Mouse (Mus musculus) kidney, postnatal 36 days (tissue): ENCODE data around the gene Nol3.

Experiments
- DNase-seq, 2 experiments: peaks; one replicate each; pipeline ENCODE4 v3.0.0; 2021 to 2022; ENCODE audit warnings: mixed read lengths in 2 of 2

The Nol3 gene

GRCm38 (mm10) chr8:105309142-105309847, 33.4 kb downstream of the Nol3 start:
- no peak for DNase-seq

- DNase-seq, result no peak
Observed at GRCm38 (mm10) chr8:105310118-105310517, 34.2 kb downstream of the Nol3 start.

DNA sequence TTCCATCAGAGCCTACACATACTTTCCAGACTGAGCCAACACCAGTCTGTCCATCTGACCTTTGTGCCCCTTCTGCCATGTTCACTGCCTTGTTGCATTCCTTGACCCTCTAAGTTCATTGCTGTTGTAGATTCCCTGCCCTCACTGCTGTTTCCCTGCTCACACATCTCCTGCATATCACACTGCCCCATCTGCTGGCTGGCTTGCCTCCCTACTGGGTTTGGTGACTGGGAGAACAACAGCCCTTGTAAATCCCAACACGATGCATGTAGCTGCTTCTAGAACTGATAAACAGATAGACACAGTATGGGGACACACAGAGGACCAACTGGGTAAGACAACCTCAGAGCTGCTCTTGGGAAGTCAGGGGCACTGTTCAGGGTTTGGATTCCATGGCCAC, 35.8 kb downstream of the Nol3 start:
- no peak for DNase-seq

- no peak for DNase-seq
Observed at GRCm38 (mm10) chr8:105312891-105313481, 37.0 kb downstream of the Nol3 start.

DNA sequence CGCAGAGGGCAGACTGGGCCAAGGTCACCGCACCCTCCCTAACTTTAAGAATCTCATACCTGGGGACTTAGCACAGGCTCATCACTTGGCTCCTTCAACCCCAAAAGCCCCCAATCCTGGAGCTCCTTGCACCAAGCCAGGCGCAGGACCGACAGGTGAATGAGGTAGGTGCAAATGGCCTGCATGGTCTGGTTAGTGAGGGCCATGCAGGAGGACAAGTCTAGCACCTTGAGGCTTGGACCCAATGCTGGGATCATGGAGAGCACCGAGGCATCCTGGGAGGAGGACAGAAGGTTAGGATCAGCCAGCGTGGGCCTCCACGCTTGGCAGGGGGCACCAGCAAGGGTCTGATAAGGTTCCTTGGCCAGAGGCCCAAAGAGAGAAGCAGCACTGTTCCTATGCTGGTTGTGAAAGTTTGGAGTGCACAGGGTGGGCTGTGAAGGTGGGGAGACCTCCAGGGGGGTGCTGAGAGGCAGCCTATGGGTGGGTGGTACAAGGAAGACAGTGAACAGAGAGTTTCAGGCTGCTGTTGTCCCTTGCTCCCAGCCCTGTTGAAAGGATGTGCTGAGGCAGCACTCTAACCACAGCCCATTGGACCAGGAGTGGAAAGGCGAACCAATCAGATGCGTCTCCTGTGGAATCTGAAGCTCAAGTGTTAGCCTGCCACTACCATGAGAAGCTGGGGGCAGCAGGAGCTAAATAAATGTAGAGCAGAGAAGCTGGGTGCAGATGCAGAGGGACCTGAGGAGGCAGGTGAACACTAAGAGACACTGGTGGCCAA, 37.9 kb downstream of the Nol3 start:
- DNase-seq, result no peak

GRCm38 (mm10) chr8:105315073-105315769, 39.3 kb downstream of the Nol3 start:
- no peak for DNase-seq

DNA sequence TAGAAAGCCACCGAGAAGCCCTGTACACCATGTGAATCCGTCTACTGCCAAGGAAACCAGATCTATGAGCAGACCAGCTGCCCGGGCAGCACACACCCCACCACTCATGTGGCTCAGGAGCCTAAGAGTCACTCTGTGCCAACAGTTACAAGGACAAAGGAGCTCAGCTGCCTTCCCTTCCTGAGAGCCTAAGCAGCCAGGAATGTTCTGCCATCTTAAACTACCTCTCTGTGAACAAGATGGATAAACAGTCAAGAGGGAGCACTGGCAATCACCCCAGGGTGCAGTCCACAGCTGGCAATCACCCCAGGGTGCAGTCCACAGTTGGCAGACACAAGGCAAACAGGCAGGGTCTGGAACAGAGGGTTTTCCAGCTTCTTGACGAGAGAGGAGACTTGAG, 42.0 kb downstream of the Nol3 start:
- DNase-seq, result no peak

GRCm38 (mm10) chr8:105318662-105319190, 42.8 kb downstream of the Nol3 start:
- DNase-seq, result no peak

- DNase-seq, result no peak
Observed at GRCm38 (mm10) chr8:105323183-105323582, 47.2 kb downstream of the Nol3 start.

DNA sequence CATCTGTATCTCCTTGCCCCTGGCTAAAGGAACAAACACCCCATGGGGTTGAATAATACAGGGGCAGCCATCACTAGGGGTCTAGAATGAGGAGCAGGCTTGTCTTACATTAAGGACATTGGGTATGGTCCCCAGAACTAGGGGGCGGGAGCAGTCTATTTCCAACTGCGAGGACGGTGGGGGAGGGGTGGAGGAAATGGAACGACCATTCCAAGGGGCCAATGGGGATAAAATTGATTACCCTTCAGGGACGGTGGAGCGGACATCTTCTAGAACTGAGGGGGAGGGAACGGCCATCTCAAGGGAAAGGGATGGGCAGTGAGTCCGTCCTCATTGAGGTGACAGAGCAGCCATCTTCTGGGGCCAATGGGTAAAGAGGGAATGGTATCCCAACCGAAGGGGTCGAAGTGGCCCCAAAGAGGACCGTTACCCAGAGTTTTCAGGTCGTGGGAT, 49.7 kb downstream of the Nol3 start:
- DNase-seq, result no peak

- peak; percentile 97 to 99 for DNase-seq
Observed at GRCm38 (mm10) chr8:105326141-105326672, 50.3 kb downstream of the Nol3 start, which contains the start of the genes Lrrc29 and Tmem208. Gene Lrrc29, minus strand, starts transcription at chr8:105326278. Gene Tmem208, plus strand, starts transcription at chr8:105326354.

DNA sequence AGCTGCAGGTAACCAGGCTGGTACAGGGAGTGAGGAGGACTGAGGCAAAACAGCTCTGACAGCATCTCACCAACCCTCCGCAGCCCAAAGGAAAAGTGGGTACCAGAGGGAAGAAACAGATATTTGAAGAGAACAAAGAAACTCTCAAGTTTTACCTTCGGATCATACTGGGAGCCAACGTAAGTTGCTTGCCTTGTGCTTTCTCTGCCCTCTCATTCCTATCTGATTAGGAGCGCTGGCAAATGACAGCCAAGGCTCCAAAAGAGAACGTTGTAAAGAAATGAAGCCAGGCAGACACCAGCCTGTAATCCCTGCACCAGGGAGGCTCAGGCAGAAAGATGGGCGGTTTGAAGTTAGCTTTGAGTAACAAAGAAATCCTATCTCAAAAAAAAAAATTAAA, 51.0 kb downstream of the Nol3 start:
- no peak for DNase-seq

DNA sequence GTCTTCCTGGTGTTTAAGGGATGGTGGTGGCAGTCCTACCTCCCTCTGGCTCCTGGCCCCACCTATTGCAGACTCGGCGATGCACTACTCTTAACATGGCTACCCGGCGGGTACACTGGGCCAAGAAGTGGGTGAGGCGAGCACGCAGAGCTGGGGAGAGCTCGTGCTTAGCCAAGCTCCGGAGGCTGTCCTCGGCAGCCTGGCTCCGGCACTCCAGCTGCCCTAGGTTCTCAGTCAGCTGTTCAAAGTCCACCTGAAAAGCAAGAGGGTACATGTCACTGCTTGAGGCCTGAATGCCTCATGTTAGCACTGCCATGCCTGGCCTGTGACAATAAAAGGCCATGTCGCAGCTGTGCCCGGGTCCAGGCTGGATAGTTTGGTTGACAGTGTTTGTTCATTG, 54.4 kb downstream of the Nol3 start:
- peak; percentile 41 to 54 for DNase-seq

DNA sequence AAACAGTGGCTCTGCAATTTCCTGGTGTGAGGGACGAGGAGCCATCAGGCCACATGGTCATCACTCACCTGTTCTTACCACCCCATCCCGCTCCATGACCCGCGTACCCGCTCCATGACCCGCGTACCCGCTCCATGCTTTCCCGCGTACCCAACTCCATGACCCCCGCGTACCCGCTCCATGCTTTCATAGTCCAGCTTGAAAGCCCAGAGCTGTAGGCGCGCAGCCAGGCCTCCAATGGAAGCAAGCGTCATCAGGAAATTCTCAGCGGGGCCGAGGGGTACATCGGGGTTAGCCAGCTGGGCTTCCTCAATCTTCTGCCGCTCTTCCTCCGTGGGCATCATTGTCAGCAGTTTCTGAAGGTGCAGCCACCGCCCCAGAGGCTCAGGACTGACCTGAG, 55.5 kb downstream of the Nol3 start:
- DNase-seq, result no peak
